Mouse (Mus musculus): Measurements from ENCODE around the gene Grin3b. TPM values are rescaled to one million over a fixed set of nuclear protein-coding genes. Genes with fewer than 3 reads are reported as not detected.

Grin3b gene
- polyA plus RNA-seq, 1 experiment from 2014 or later = 0.34 TPM

- no peaks in the 10 kb centered on the region for H3K9me3 ChIP-seq
- no peak overlapping the region for H3K27ac ChIP-seq
- peaks cover 77% of the 10 kb centered on the region for H3K4me1 ChIP-seq
- H3K9ac ChIP-seq = no peak overlapping the region
- no peaks in the 10 kb centered on the region for H3K27me3 ChIP-seq
- no peak overlapping the region for H3K4me2 ChIP-seq
- H3K4me3 ChIP-seq = no peak overlapping the region
- 86% methylated on average over 18 of the region's 18 CpGs for WGBS
- 0 out of 2 replicates have a peak, but pooled peaks cover 3% of the 10 kb centered on the region for H3K36me3 ChIP-seq
- no peak for ATAC-seq (ENCODE audit: borderline replicate concordance, extremely low read depth, low FRiP score, low TSS enrichment)
These were observed 40.3 kb upstream of the Grin3b start for GRCm38 (mm10) chr10:79929967-79930825.

GRCm38 (mm10) chr10:79930826-79931186, 39.7 kb upstream of the Grin3b start:
- Histone ChIP-seq H3K27me3 (no peaks in the 10 kb centered on the region), H3K4me1 (peaks cover 78% of the 10 kb centered on the region), H3K9me3 (no peaks in the 10 kb centered on the region), H3K4me2 (no peak overlapping the region), H3K4me3 (no peak overlapping the region), H3K9ac (no peak overlapping the region), H3K27ac (no peak overlapping the region), H3K36me3 (0 out of 2 replicates have a peak, but pooled peaks cover 3% of the 10 kb centered on the region)
- no peak for ATAC-seq (ENCODE audit: borderline replicate concordance, extremely low read depth, low FRiP score, low TSS enrichment)
- WGBS = 87% methylated on average over 16 of the region's 16 CpGs

- Histone ChIP-seq H3K4me3 (no peak overlapping the region), H3K27ac (peak overlapping the region; percentile 77), H3K9ac (no peak overlapping the region), H3K36me3 (0 out of 2 replicates have a peak, but pooled peaks cover 3% of the 10 kb centered on the region), H3K27me3 (no peaks in the 10 kb centered on the region), H3K4me2 (no peak overlapping the region), H3K4me1 (peaks cover 82% of the 10 kb centered on the region), H3K9me3 (no peaks in the 10 kb centered on the region)
- WGBS = 80% methylated on average over 9 of the region's 9 CpGs
- no peak for ATAC-seq (ENCODE audit: borderline replicate concordance, extremely low read depth, low FRiP score, low TSS enrichment)
These were observed 38.7 kb upstream of the Grin3b start for GRCm38 (mm10) chr10:79931797-79932196.

- Histone ChIP-seq H3K27me3 (no peaks in the 10 kb centered on the region), H3K9ac (no peak overlapping the region), H3K4me3 (0 out of 2 replicates have a peak overlapping the region, but pooled peaks have one; percentile 4), H3K4me2 (peak overlapping the region; percentile 1; the same call in 1 of the 2 replicates), H3K27ac (peak overlapping the region; percentile 77), H3K9me3 (no peaks in the 10 kb centered on the region), H3K36me3 (0 out of 2 replicates have a peak, but pooled peaks cover 3% of the 10 kb centered on the region), H3K4me1 (peaks cover 92% of the 10 kb centered on the region)
- ATAC-seq (ENCODE audit: borderline replicate concordance, extremely low read depth, low FRiP score, low TSS enrichment) = peak; percentile 44; the same call in 1 of the 2 replicates
- 23% methylated on average over 8 of the region's 8 CpGs for WGBS
These were observed 37.8 kb upstream of the Grin3b start for GRCm38 (mm10) chr10:79932736-79933135.

GRCm38 (mm10) chr10:79933145-79933679, 37.3 kb upstream of the Grin3b start:
- Histone ChIP-seq H3K4me3 (no peak overlapping the region), H3K9me3 (no peaks in the 10 kb centered on the region), H3K4me2 (peak overlapping the region; percentile 1; the same call in 1 of the 2 replicates), H3K27me3 (no peaks in the 10 kb centered on the region), H3K27ac (peak overlapping the region; percentile 77), H3K4me1 (peaks cover 95% of the 10 kb centered on the region), H3K9ac (no peak overlapping the region), H3K36me3 (0 out of 2 replicates have a peak, but pooled peaks cover 3% of the 10 kb centered on the region)
- ATAC-seq (ENCODE audit: borderline replicate concordance, extremely low read depth, low FRiP score, low TSS enrichment) = no peak
- WGBS = 54% methylated on average over 9 of the region's 9 CpGs

GRCm38 (mm10) chr10:79933861-79934260, 36.7 kb upstream of the Grin3b start:
- Histone ChIP-seq H3K9ac (no peak overlapping the region), H3K27ac (peak overlapping the region; percentile 52), H3K4me3 (no peak overlapping the region), H3K36me3 (0 out of 2 replicates have a peak, but pooled peaks cover 3% of the 10 kb centered on the region), H3K4me1 (peaks cover 93% of the 10 kb centered on the region), H3K27me3 (no peaks in the 10 kb centered on the region), H3K9me3 (no peaks in the 10 kb centered on the region), H3K4me2 (no peak overlapping the region)
- no peak for ATAC-seq (ENCODE audit: borderline replicate concordance, extremely low read depth, low FRiP score, low TSS enrichment)
- WGBS = 65% methylated on average over 6 of the region's 6 CpGs

- Histone ChIP-seq H3K4me1 (peaks cover 89% of the 10 kb centered on the region), H3K4me2 (no peak overlapping the region), H3K27me3 (no peaks in the 10 kb centered on the region), H3K4me3 (no peak overlapping the region), H3K9me3 (no peaks in the 10 kb centered on the region), H3K36me3 (0 out of 2 replicates have a peak, but pooled peaks cover 3% of the 10 kb centered on the region), H3K27ac (peak overlapping the region; percentile 52), H3K9ac (no peak overlapping the region)
- peak; percentile 63 for ATAC-seq (ENCODE audit: borderline replicate concordance, extremely low read depth, low FRiP score, low TSS enrichment)
- 38% methylated on average over 13 of the region's 13 CpGs for WGBS
These were observed 36.2 kb upstream of the Grin3b start for GRCm38 (mm10) chr10:79934272-79934721.

GRCm38 (mm10) chr10:79934794-79935569, 35.5 kb upstream of the Grin3b start:
- H3K27me3 ChIP-seq = no peaks in the 10 kb centered on the region
- 0 out of 2 replicates have a peak, but pooled peaks cover 3% of the 10 kb centered on the region for H3K36me3 ChIP-seq
- WGBS = 85% methylated on average over 16 of the region's 16 CpGs
- no peak for ATAC-seq (ENCODE audit: borderline replicate concordance, extremely low read depth, low FRiP score, low TSS enrichment)
- H3K27ac ChIP-seq = peak overlapping the region; percentile 52
- no peak overlapping the region for H3K9ac ChIP-seq
- H3K9me3 ChIP-seq = no peaks in the 10 kb centered on the region
- no peak overlapping the region for H3K4me3 ChIP-seq
- peaks cover 82% of the 10 kb centered on the region for H3K4me1 ChIP-seq
- no peak overlapping the region for H3K4me2 ChIP-seq

- H3K4me3 ChIP-seq = peak overlapping the region; percentile 2; the same call in 1 of the 2 replicates
- no peaks in the 10 kb centered on the region for H3K27me3 ChIP-seq
- no peak overlapping the region; the same call in 1 of the 2 replicates for H3K9ac ChIP-seq
- peaks cover 77% of the 10 kb centered on the region for H3K4me1 ChIP-seq
- ATAC-seq (ENCODE audit: borderline replicate concordance, extremely low read depth, low FRiP score, low TSS enrichment) = no peak
- peak overlapping the region; percentile 45 for H3K4me2 ChIP-seq
- H3K36me3 ChIP-seq = 0 out of 2 replicates have a peak, but pooled peaks cover 3% of the 10 kb centered on the region
- H3K9me3 ChIP-seq = no peaks in the 10 kb centered on the region
- 37% methylated on average over 10 of the region's 10 CpGs for WGBS
- H3K27ac ChIP-seq = peak overlapping the region; percentile 82
These were observed 34.1 kb upstream of the Grin3b start for GRCm38 (mm10) chr10:79936284-79936910.

GRCm38 (mm10) chr10:79936911-79937441, 33.5 kb upstream of the Grin3b start:
- ATAC-seq (ENCODE audit: borderline replicate concordance, extremely low read depth, low FRiP score, low TSS enrichment) = peak; percentile 33
- H3K27ac ChIP-seq = peak overlapping the region; percentile 82
- no peaks in the 10 kb centered on the region for H3K9me3 ChIP-seq
- peak overlapping the region; percentile 2; the same call in 1 of the 2 replicates for H3K4me3 ChIP-seq
- 32% methylated on average over 27 of the region's 27 CpGs for WGBS
- H3K4me1 ChIP-seq = peaks cover 71% of the 10 kb centered on the region
- no peaks in the 10 kb centered on the region for H3K27me3 ChIP-seq
- H3K9ac ChIP-seq = no peak overlapping the region; the same call in none of the 2 replicates
- peak overlapping the region; percentile 45 for H3K4me2 ChIP-seq
- H3K36me3 ChIP-seq = peaks cover 6% of the 10 kb centered on the region; the same call in 1 of the 2 replicates
